Mouse (Mus musculus) lung, postnatal 0 days (tissue): Measurements from ENCODE around the gene March8. TPM values are rescaled to one million over a fixed set of nuclear protein-coding genes. Genes with fewer than 3 reads are reported as not detected.

ENCODE experiments used
- ATAC-seq: fragments of 200-750 bp; cut with Nextera tagmentation; 2 replicates; pipeline ENCODE4 v1.8.0; 2017; ENCODE audit warnings: moderate library complexity
- DNase-seq: peaks from one replicate; pipeline ENCODE4 v3.0.0-alpha.2; 2016; ENCODE audit warnings: low spot score
- H3K27ac ChIP-seq: fragments of 300-500 bp; sonication (generic); 2 replicates; pipeline ENCODE4 v1.5.1; 2014; ENCODE audit warnings: antibody characterized with exemption, mild to moderate bottlenecking, low read length, mixed read lengths
- H3K27me3 ChIP-seq: fragments of 300-500 bp; sonication (generic); replicated peaks from 2 replicates; pipeline ENCODE4 v1.6.1; 2014; ENCODE audit warnings: low read length, mixed read lengths; ENCODE audit not compliant: insufficient read depth
- H3K36me3 ChIP-seq: fragments of 300-500 bp; sonication (generic); 2 replicates; pipeline ENCODE4 v1.6.1; 2014; ENCODE audit warnings: low read length, mixed read lengths; ENCODE audit not compliant: insufficient read depth
- H3K4me1 ChIP-seq: fragments of 300-500 bp; sonication (generic); 2 replicates; pipeline ENCODE4 v1.6.1; 2014; ENCODE audit warnings: antibody characterized with exemption, low read depth, low read length, mixed read lengths; ENCODE audit not compliant: insufficient read depth
- H3K4me2 ChIP-seq: fragments of 300-500 bp; sonication (generic); replicated peaks from 2 replicates; pipeline ENCODE4 v1.6.1; 2014; ENCODE audit warnings: low read depth, mild to moderate bottlenecking, low read length, moderate library complexity, mixed read lengths
- H3K4me3 ChIP-seq: fragments of 300-500 bp; sonication (generic); 2 replicates; pipeline ENCODE4 v1.5.1; 2014; ENCODE audit warnings: low read depth, low read length
- H3K9ac ChIP-seq: fragments of 300-500 bp; sonication (generic); replicated peaks from 2 replicates; pipeline ENCODE4 v1.6.1; 2014; ENCODE audit warnings: low read depth, mild to moderate bottlenecking
- H3K9me3 ChIP-seq: fragments of 300-500 bp; sonication (generic); 2 replicates; pipeline ENCODE4 v1.6.1; 2016; ENCODE audit warnings: low read length, mixed read lengths
- CTCF ChIP-seq: IDR thresholded peaks from 2 replicates; pipeline ENCODE4 v1.5.1; 2016; ENCODE audit warnings: antibody characterized with exemption, mild to moderate bottlenecking
- EP300 ChIP-seq: IDR thresholded peaks from 2 replicates; pipeline ENCODE4 v1.6.1; 2016; ENCODE audit warnings: antibody characterized with exemption, mild to moderate bottlenecking, control low read depth
- WGBS: fragments of 180-500 bp; shearing (Covaris S2); extraction: QIAGEN DNeasy Blood & Tissue Kit; methylation state at CpG from one replicate; pipeline ENCODE4 v1.1.7; 2014; 5-methylcytosine and 5-hydroxymethylcytosine counted together
- polyA plus RNA-seq: library from polyadenylated mRNA; unstranded; fragments of >200 nt; fragmentation: Nextera tagmentation; extraction: Ambion mirVana; gene quantifications from 2 replicates; pipeline ENCODE4 v1.2.1, GENCODE M21; 2015

Gene March8
- polyA plus RNA-seq = 26.4 and 29.0 TPM in 2 replicates

DNA sequence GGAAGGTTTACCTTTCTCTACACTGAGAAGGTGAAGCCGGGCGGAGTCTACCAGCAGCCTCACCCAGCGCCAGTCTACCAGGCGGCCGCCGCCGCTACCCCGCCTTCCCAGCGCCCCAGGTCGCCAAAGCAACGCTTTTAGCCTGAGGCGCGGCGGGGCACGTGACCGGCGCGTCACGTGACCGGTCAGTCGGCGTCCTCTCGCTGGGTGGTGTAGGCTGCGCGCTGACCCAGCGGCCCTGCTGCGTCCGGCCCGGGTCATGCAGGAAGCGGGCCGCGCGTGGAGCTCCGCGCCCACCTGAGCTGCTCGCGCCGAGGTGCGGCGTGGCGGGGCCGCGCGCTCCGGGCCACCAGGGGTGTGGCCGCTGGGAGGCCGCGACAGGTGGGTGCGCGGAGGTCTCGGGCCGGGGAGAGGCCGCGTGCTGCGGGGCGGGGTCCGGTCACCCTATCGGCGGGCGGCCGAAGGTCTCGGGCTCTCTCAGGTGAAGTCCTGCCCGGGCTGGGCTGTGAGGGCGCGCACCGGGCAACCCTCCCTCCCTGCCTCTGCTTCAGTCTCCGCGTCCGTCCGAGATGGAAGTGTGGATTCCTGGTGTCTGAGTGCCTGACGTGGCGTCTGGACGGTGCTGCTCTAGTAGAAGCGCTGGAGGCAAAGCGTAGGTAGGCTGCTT is at the start of gene March8:
March8 (plus strand) TSS at position 190 of the 667 bp plus-strand sequence.
- Histone ChIP-seq H3K36me3 (no peaks in the 10 kb centered on the region), H3K4me1 (no peaks in the 10 kb centered on the region), H3K27ac (peak within 1 kb of the TSS; percentile 90), H3K4me3 (peak within 1 kb of the TSS; percentile 83), H3K9ac (peak within 1 kb of the TSS; percentile 75), H3K27me3 (no peaks in the 10 kb centered on the region), H3K9me3 (no peaks in the 10 kb centered on the region), H3K4me2 (peak within 1 kb of the TSS; percentile 69)
- ATAC-seq (peak; percentile 98), DNase-seq (peak; percentile 97)
- under 1% methylated on average over 66 of the region's 75 CpGs for WGBS
- TF ChIP-seq EP300 (no peak), CTCF (peak; percentile 6; the same call in 1 of the 2 replicates)

DNA sequence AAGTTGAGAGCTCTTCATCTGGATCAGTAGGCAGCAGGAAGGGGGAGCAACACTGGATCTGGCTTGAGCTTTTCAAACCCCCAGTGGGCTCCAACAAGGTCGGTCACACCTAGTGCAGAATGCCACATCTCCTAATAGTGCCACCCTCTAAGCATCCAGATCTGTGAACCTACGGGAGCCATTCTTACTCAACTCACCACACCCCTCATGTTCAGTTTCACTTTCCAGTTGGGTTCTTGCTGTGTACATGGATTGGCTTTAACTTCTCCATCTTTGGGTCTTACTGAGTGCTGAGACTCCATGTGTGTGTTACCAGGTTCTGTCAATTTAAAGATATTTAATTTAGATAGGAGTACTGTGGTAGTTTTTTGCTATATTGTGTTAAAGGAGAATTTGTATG is 26.4 kb upstream of the March8 start:
- no peak for ATAC-seq
- no peak overlapping the region for H3K9ac ChIP-seq
- WGBS = 86% methylated on average over 2 of the region's 2 CpGs

DNA sequence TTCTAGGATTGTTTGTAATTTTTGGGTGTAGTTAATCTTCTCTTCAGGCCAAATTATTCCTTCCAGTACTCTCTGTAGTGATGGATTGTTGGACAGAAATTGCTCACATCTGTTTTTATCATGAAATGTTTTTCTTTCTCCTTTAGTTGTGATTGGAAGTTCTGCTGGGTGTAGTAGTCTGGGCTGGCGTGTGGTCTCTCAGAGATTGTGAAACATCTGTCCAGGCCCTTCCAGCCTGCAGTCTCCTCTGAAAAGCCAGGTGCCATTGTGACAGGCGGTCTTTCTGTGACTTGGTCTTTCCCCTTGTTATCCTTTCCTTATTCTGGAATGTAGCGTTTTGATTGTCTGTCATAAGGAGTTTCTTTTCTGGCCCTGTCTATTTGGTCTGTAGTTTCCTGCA is 18.6 kb upstream of the March8 start:
- DNase-seq (no peak), ATAC-seq (no peak)
- Histone ChIP-seq H3K27ac (no peak overlapping the region), H3K4me1 (no peaks in the 10 kb centered on the region), H3K27me3 (no peaks in the 10 kb centered on the region), H3K36me3 (no peaks in the 10 kb centered on the region), H3K9me3 (no peaks in the 10 kb centered on the region), H3K9ac (no peak overlapping the region), H3K4me2 (no peak overlapping the region), H3K4me3 (no peak overlapping the region)
- no peak for TF ChIP-seq CTCF
- TF ChIP-seq EP300 = no peak
- 70% methylated on average over 3 of the region's 3 CpGs for WGBS

More for the DNA sequence above, 26.4 kb upstream of the March8 start:
- Histone ChIP-seq H3K36me3 (no peaks in the 10 kb centered on the region), H3K27me3 (no peaks in the 10 kb centered on the region), H3K4me2 (no peak overlapping the region), H3K9me3 (no peaks in the 10 kb centered on the region), H3K4me1 (no peaks in the 10 kb centered on the region), H3K27ac (no peak overlapping the region), H3K4me3 (no peak overlapping the region)
- TF ChIP-seq EP300 (no peak), CTCF (no peak)
- no peak for DNase-seq

DNA sequence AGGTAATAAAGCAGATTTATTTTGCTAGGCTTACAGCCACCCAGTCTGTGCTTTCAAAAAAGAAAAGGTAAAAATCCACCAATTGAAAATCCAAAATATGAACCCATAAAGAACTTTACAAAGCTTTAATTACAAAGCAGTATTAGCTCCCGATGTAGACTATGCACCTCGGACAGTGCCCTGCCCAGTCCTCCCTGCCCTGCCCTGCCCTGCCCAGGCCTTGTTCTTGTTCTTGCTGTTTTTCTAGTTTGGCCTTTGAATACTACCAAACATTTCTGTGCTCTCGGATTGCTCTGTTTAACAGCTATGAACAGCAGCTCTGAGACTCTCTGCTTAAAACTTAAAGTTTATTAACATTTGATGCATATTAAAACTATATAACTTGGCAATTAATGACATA is 11.2 kb upstream of the March8 start:
- no peak for TF ChIP-seq EP300
- TF ChIP-seq CTCF = no peak
- WGBS = 78% methylated on average over 3 of the region's 3 CpGs
- Histone ChIP-seq H3K36me3 (no peaks in the 10 kb centered on the region), H3K27me3 (no peaks in the 10 kb centered on the region), H3K9me3 (no peaks in the 10 kb centered on the region), H3K4me3 (no peak overlapping the region), H3K9ac (no peak overlapping the region), H3K4me1 (no peaks in the 10 kb centered on the region), H3K27ac (no peak overlapping the region), H3K4me2 (no peak overlapping the region)
- ATAC-seq = no peak
- no peak for DNase-seq

DNA sequence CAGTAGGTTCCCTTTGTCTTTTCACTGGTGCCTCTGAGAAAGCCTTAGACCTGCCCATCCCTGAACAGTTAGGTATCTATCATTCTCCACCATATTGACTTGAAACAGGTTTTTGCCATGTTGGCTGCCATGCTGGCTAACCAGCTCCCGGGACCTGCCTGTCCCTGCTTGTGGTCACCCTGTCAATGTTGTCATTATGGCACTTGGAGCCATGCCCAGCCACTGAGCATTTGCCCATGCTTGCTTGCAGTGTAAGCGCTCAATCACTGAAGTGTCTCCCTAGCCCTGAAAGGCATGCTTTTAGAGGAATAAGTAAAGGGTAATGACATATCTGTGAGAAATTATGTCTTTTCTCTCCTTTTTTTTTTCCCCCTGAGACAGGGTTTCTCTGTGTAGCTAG is 6.4 kb upstream of the March8 start:
- Histone ChIP-seq H3K9ac (no peak overlapping the region), H3K4me2 (no peak overlapping the region), H3K9me3 (no peaks in the 10 kb centered on the region), H3K4me1 (no peaks in the 10 kb centered on the region), H3K27me3 (no peaks in the 10 kb centered on the region), H3K4me3 (no peak overlapping the region), H3K36me3 (no peaks in the 10 kb centered on the region), H3K27ac (no peak overlapping the region)
- no peak for DNase-seq
- ATAC-seq = no peak
- 79% methylated on average over 2 of the region's 2 CpGs for WGBS
- TF ChIP-seq EP300 = no peak
- no peak for TF ChIP-seq CTCF

DNA sequence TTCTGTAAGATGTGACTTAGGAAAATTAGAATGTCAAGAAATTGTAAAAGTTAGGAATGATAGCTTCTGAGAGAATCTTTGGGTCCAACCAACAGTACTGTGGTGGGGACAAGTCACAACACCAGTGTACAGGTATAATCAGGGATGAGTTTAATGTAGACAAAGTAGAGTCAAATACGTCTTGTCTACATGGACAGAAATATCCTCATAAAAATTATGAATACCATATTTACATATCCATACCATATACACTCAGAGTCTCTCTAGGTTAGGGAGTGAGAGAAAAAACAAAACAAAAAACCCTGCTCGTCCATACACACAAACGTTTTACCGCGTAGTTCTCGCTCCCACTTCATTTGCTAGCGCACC is 374 bp upstream of the March8 start:
- under 1% methylated on average over 7 of the region's 7 CpGs for WGBS
- Histone ChIP-seq H3K9me3 (no peaks in the 10 kb centered on the region), H3K9ac (0 out of 2 replicates have a peak overlapping the region, but pooled peaks have one; percentile 75), H3K4me2 (peak overlapping the region; percentile 69), H3K27me3 (no peaks in the 10 kb centered on the region), H3K4me1 (no peaks in the 10 kb centered on the region), H3K4me3 (peak overlapping the region; percentile 83), H3K27ac (no peak overlapping the region), H3K36me3 (no peaks in the 10 kb centered on the region)
- no peak for ATAC-seq
- no peak for DNase-seq
- TF ChIP-seq CTCF (no peak), EP300 (no peak)
